Comparison of ENCODE assay signal across 28 mouse cellular contexts in the genomic region with DNA sequence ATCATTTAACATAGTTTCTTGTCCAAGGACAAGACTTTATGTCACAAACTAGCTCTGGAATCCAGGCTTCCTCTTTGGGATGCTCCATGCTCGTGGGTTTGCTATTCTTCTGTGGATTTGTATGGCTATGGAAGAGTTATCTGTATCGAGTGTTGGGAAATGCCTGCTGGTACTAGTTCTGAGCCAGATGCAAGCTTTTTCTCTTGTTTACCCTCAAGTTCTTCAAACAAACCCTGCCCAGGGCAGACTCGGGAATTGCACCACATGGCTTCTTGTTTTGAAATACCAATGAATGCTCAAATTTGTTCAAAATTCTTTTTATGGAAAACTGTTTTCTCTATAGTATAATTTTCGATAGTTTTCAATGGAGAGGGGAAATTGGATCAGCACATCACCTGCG.
"Had no signal": no experiment of that assay in that cellular context is flagged by ENCODE, and none has a peak within 500 bp of the region (broad histone marks: within the 10 kb centered on the region; RNA-seq: fewer than 3 reads in every experiment).

No protein-coding gene starts in this region.

- H3K27ac ChIP-seq: embryonic facial prominence, embryonic 10.5 days; embryonic facial prominence, embryonic 12.5 days; embryonic facial prominence, embryonic 13.5 days; embryonic facial prominence, embryonic 15.5 days; forebrain, embryonic 10.5 days; forebrain, embryonic 12.5 days; forebrain, embryonic 13.5 days; forebrain, embryonic 15.5 days; gastrocnemius, adult 2 months; heart, adult 2 months had no signal

- H3K9ac ChIP-seq: embryonic facial prominence, embryonic 12.5 days; embryonic facial prominence, embryonic 13.5 days; embryonic facial prominence, embryonic 15.5 days; forebrain, embryonic 12.5 days; forebrain, embryonic 13.5 days; forebrain, embryonic 15.5 days; forebrain, postnatal 0 days had no signal

- H3K27me3 ChIP-seq: embryonic facial prominence, embryonic 12.5 days; embryonic facial prominence, embryonic 13.5 days; embryonic facial prominence, embryonic 15.5 days; forebrain, embryonic 12.5 days; forebrain, embryonic 13.5 days; forebrain, embryonic 15.5 days had no signal

- H3K9me3 ChIP-seq: embryonic facial prominence, embryonic 10.5 days; embryonic facial prominence, embryonic 12.5 days; embryonic facial prominence, embryonic 13.5 days; embryonic facial prominence, embryonic 15.5 days; forebrain, embryonic 10.5 days; forebrain, embryonic 12.5 days; forebrain, embryonic 13.5 days; forebrain, embryonic 15.5 days had no signal

- H3K4me2 ChIP-seq: embryonic facial prominence, embryonic 12.5 days; embryonic facial prominence, embryonic 13.5 days; embryonic facial prominence, embryonic 15.5 days; forebrain, embryonic 12.5 days; forebrain, embryonic 13.5 days; forebrain, embryonic 15.5 days had no signal

- H3K4me3 ChIP-seq: embryonic facial prominence, embryonic 10.5 days; embryonic facial prominence, embryonic 12.5 days; embryonic facial prominence, embryonic 13.5 days; embryonic facial prominence, embryonic 15.5 days; erythroblast, embryonic 14.5 days; forebrain, embryonic 10.5 days; forebrain, embryonic 12.5 days; forebrain, embryonic 13.5 days; forebrain, embryonic 15.5 days; gastrocnemius, adult 2 months; heart, adult 2 months had no signal

- DNase-seq: cerebellum, adult 2 months; cerebellum, adult 8-10 months; cerebellum, adult 9-10 months; cerebellum, adult 9-11 months; cerebellum, postnatal 10 days; cerebellum, postnatal 14 days; cerebellum, postnatal 25 days; cerebellum, postnatal 36 days; embryo, embryonic 11 days; forebrain, postnatal 0 days; gastrocnemius, adult 2 months; gastrocnemius, postnatal 10 days; gastrocnemius, postnatal 14 days; gastrocnemius, postnatal 25 days; gastrocnemius, postnatal 36 days; heart, adult 18-20 months; heart, adult 2 months had no signal

- H3K4me1 ChIP-seq: embryonic facial prominence, embryonic 10.5 days; embryonic facial prominence, embryonic 12.5 days; embryonic facial prominence, embryonic 13.5 days; embryonic facial prominence, embryonic 15.5 days; forebrain, embryonic 10.5 days; forebrain, embryonic 12.5 days had no signal

- H3K36me3 ChIP-seq: embryonic facial prominence, embryonic 10.5 days; embryonic facial prominence, embryonic 12.5 days; embryonic facial prominence, embryonic 13.5 days; embryonic facial prominence, embryonic 15.5 days; forebrain, embryonic 10.5 days; forebrain, embryonic 12.5 days; forebrain, embryonic 15.5 days had no signal

- ATAC-seq: forebrain, embryonic 13.5 days; forebrain, embryonic 14.5 days; forebrain, embryonic 15.5 days; forebrain, embryonic 16.5 days; forebrain, postnatal 0 days had no signal
